Mouse (Mus musculus) gastrocnemius, adult 18-20 months (tissue): ENCODE data around the gene Mapk8ip2. TPM values are rescaled to one million over a fixed set of nuclear protein-coding genes. Genes with fewer than 3 reads are reported as not detected.

ENCODE experiments used
- DNase-seq: peaks from one replicate; pipeline ENCODE4 v3.0.0; 2021; ENCODE audit warnings: low spot score
- total RNA-seq, 2 experiments: library from RNA; stranded (reverse); gene quantifications; 2 replicates each; pipeline ENCODE4 v1.2.3; 2021

Mapk8ip2 gene
- total RNA-seq, 2 experiments from 2014 or later = 0.25 to 0.57 TPM

- DNase-seq = peak; percentile 45
These were observed 528 bp upstream of the Mapk8ip2 start for GRCm38 (mm10) chr15:89452906-89453864.

- DNase-seq = no peak
These were observed 1.1 kb downstream of the Mapk8ip2 start for GRCm38 (mm10) chr15:89454857-89455256.

GRCm38 (mm10) chr15:89455642-89456041 is 1.9 kb downstream of the Mapk8ip2 start:
- DNase-seq = no peak

- DNase-seq = no peak
These were observed 5.2 kb downstream of the Mapk8ip2 start for GRCm38 (mm10) chr15:89458942-89459341.

- no peak for DNase-seq
These were observed 6.1 kb downstream of the Mapk8ip2 start for GRCm38 (mm10) chr15:89459821-89460220.

- no peak for DNase-seq
These were observed 6.6 kb downstream of the Mapk8ip2 start for GRCm38 (mm10) chr15:89460298-89460697.

GRCm38 (mm10) chr15:89461321-89461720 is 7.6 kb downstream of the Mapk8ip2 start:
- DNase-seq = no peak

- DNase-seq = no peak
These were observed 8.5 kb downstream of the Mapk8ip2 start for GRCm38 (mm10) chr15:89462176-89462575.

GRCm38 (mm10) chr15:89463334-89464235 is 9.9 kb downstream of the Mapk8ip2 start:
- no peak for DNase-seq

- no peak for DNase-seq
These were observed 11.3 kb downstream of the Mapk8ip2 start for GRCm38 (mm10) chr15:89465052-89465451.

- DNase-seq = peak; percentile 10
These were observed 14.9 kb downstream of the Mapk8ip2 start for GRCm38 (mm10) chr15:89468577-89468976.

GRCm38 (mm10) chr15:89471476-89471875 is 17.8 kb downstream of the Mapk8ip2 start:
- no peak for DNase-seq

GRCm38 (mm10) chr15:89473370-89473769 is 19.7 kb downstream of the Mapk8ip2 start:
- DNase-seq = no peak

GRCm38 (mm10) chr15:89473921-89474320 is 20.2 kb downstream of the Mapk8ip2 start:
- no peak for DNase-seq

- DNase-seq = no peak
These were observed 21.0 kb downstream of the Mapk8ip2 start for GRCm38 (mm10) chr15:89474596-89475292.

GRCm38 (mm10) chr15:89475293-89475600 is 21.5 kb downstream of the Mapk8ip2 start:
- no peak for DNase-seq

GRCm38 (mm10) chr15:89475611-89476474 is 22.1 kb downstream of the Mapk8ip2 start:
- DNase-seq = peak; percentile 95

GRCm38 (mm10) chr15:89476475-89476815 is 22.7 kb downstream of the Mapk8ip2 start:
- DNase-seq = no peak

GRCm38 (mm10) chr15:89477091-89477491 is 23.4 kb downstream of the Mapk8ip2 start, which contains the start of gene Arsa:
Gene Arsa (minus strand): TSS chr15:89477425.
- no peak for DNase-seq

GRCm38 (mm10) chr15:89477806-89478205 is 24.1 kb downstream of the Mapk8ip2 start:
- no peak for DNase-seq

GRCm38 (mm10) chr15:89478622-89479021 is 24.9 kb downstream of the Mapk8ip2 start:
- DNase-seq = no peak
